Comparison of ENCODE assay signal across 9 mouse cellular contexts in the genomic region with DNA sequence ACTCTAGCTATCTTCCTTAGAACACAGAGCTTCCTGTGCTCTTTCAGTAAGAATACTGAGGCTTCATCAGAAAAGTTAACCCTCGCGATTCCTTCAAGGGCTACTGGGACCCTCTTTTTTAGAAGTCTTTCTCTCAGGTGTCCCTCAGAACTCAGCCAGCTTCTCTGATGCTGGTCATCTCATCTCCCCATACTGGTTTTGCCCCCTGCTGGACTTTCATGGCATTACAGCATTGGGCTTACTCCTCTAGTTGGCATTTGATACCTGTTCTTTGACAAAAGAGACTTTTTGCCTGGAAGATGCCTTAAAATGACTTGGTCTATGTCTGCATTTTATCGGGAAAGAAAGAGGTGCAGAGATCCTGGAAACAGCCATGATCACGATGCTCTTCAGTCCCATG. TPM values are rescaled to one million over a fixed set of nuclear protein-coding genes. Genes with fewer than 3 reads are reported as not detected.
DNase-seq lines count a peak whose midpoint lies in the region; ATAC-seq and TF ChIP-seq lines count a peak whose summit lies in the region.
"Had no signal": no experiment of that assay in that cellular context is flagged by ENCODE, and none has a peak within 500 bp of the region (broad histone marks: within the 10 kb centered on the region; RNA-seq: fewer than 3 reads in every experiment).

No protein-coding gene starts in this region.

- peaks cover 9% of the 10 kb centered on the region; the same call in 1 of the 2 replicates for H3K36me3 ChIP-seq in forebrain, embryonic 14.5 days (ENCODE audit: control insufficient read depth, insufficient read depth, low read length)
- peaks cover 3% of the 10 kb centered on the region; the same call in 1 of the 2 replicates for H3K36me3 ChIP-seq in forebrain, embryonic 16.5 days (ENCODE audit: control insufficient read depth, insufficient read depth)
- peaks cover 9% of the 10 kb centered on the region; the same call in 1 of the 2 replicates for H3K36me3 ChIP-seq in midbrain, embryonic 11.5 days (ENCODE audit: control insufficient read depth, insufficient read depth, low read length)
- no peaks in the 10 kb centered on the region for H3K36me3 ChIP-seq in midbrain, embryonic 16.5 days (ENCODE audit: control insufficient read depth, insufficient read depth, low read length)

- DNase-seq in forebrain, embryonic 14.5 days (ENCODE audit: low spot score): peak; percentile 46
- DNase-seq in midbrain, embryonic 11.5 days (ENCODE audit: low spot score, missing footprints): peak; percentile 95
- peak; percentile 64 for DNase-seq in adrenal gland, postnatal 25 days
- DNase-seq in gastrocnemius, adult 8-10 months (ENCODE audit: low spot score in 2 of 2): peak; percentile 32 to 46
- peak; percentile 32 for DNase-seq in lung, adult 2 months
- peak; percentile 77 for DNase-seq in thymus, postnatal 4 days

- H3K9ac ChIP-seq in forebrain, embryonic 14.5 days (ENCODE audit: low read length): no peak overlapping the region
- no peak overlapping the region for H3K9ac ChIP-seq in forebrain, embryonic 16.5 days (replicated peaks; ENCODE audit: low read depth, low read length)
- H3K9ac ChIP-seq in midbrain, embryonic 11.5 days (ENCODE audit: low read length): no peak overlapping the region
- no peak overlapping the region for H3K9ac ChIP-seq in midbrain, embryonic 16.5 days (ENCODE audit: low read depth, low read length)
- H3K9ac ChIP-seq: stomach, embryonic 15.5 days had no signal

- no peak overlapping the region for H3K4me3 ChIP-seq in forebrain, embryonic 14.5 days (ENCODE audit: low read depth, low read length)
- no peak overlapping the region for H3K4me3 ChIP-seq in forebrain, embryonic 16.5 days (replicated peaks; ENCODE audit: low read length)
- H3K4me3 ChIP-seq in midbrain, embryonic 11.5 days (ENCODE audit: low read depth, low read length): no peak overlapping the region
- H3K4me3 ChIP-seq in midbrain, embryonic 16.5 days (ENCODE audit: low read depth, low read length): no peak overlapping the region
- no peak overlapping the region for H3K4me3 ChIP-seq in lung, adult 2 months (replicated peaks; ENCODE audit: extremely low read depth, low read depth, low read length)
- H3K4me3 ChIP-seq: stomach, embryonic 15.5 days had no signal

- no peaks in the 10 kb centered on the region for H3K4me1 ChIP-seq in forebrain, embryonic 14.5 days (ENCODE audit: control insufficient read depth, insufficient read depth, low read length)
- no peaks in the 10 kb centered on the region for H3K4me1 ChIP-seq in forebrain, embryonic 16.5 days (replicated peaks; ENCODE audit: control insufficient read depth, insufficient read depth, low read length)
- no peaks in the 10 kb centered on the region for H3K4me1 ChIP-seq in midbrain, embryonic 11.5 days (ENCODE audit: control insufficient read depth, insufficient read depth, low read length)
- H3K4me1 ChIP-seq in midbrain, embryonic 16.5 days (ENCODE audit: control insufficient read depth, insufficient read depth, low read length): no peaks in the 10 kb centered on the region
- H3K4me1 ChIP-seq in lung, adult 2 months (ENCODE audit: control insufficient read depth, insufficient read depth, low read length): no peaks in the 10 kb centered on the region
- H3K4me1 ChIP-seq: stomach, embryonic 15.5 days had no signal

- no peak overlapping the region for H3K27ac ChIP-seq in forebrain, embryonic 14.5 days (ENCODE audit: low read depth, low read length)
- no peak overlapping the region for H3K27ac ChIP-seq in forebrain, embryonic 16.5 days (ENCODE audit: low read length)
- H3K27ac ChIP-seq in midbrain, embryonic 11.5 days (ENCODE audit: low read depth, low read length): no peak overlapping the region
- H3K27ac ChIP-seq in midbrain, embryonic 16.5 days (ENCODE audit: low read length): no peak overlapping the region
- H3K27ac ChIP-seq: stomach, embryonic 15.5 days had no signal

- TF ChIP-seq POLR2A in lung, adult 2 months (IDR thresholded peaks at IDR 0.05; ENCODE audit: borderline replicate concordance, extremely low read depth, low read depth, low read length): no peak

- WGBS in forebrain, embryonic 14.5 days: 94% methylated on average over 4 of the region's 4 CpGs
- WGBS in forebrain, embryonic 16.5 days: 90% methylated on average over 4 of the region's 4 CpGs
- 85% methylated on average over 4 of the region's 4 CpGs for WGBS in midbrain, embryonic 11.5 days
- 92% methylated on average over 4 of the region's 4 CpGs for WGBS in midbrain, embryonic 16.5 days
- WGBS in lung, adult 2 months: 84% methylated on average over 4 of the region's 4 CpGs

- peak; percentile 42 for TF ChIP-seq CTCF in lung, adult 2 months (IDR thresholded peaks at IDR 0.05; ENCODE audit: insufficient read depth, low read length)

- H3K9me3 ChIP-seq in forebrain, embryonic 14.5 days (replicated peaks; ENCODE audit: control insufficient read depth, low read length): no peaks in the 10 kb centered on the region
- no peaks in the 10 kb centered on the region for H3K9me3 ChIP-seq in forebrain, embryonic 16.5 days (ENCODE audit: control insufficient read depth, low read length)
- H3K9me3 ChIP-seq in midbrain, embryonic 11.5 days (ENCODE audit: control insufficient read depth, low read length): no peaks in the 10 kb centered on the region
- H3K9me3 ChIP-seq in midbrain, embryonic 16.5 days (replicated peaks; ENCODE audit: control insufficient read depth, low read length, poor library complexity, severe bottlenecking): no peaks in the 10 kb centered on the region
- H3K9me3 ChIP-seq: stomach, embryonic 15.5 days had no signal

- ATAC-seq in forebrain, embryonic 14.5 days: no peak
- no peak for ATAC-seq in forebrain, embryonic 16.5 days
- ATAC-seq in midbrain, embryonic 11.5 days (ENCODE audit: low FRiP score): no peak
- ATAC-seq in midbrain, embryonic 16.5 days: no peak

- no peaks in the 10 kb centered on the region for H3K27me3 ChIP-seq in forebrain, embryonic 14.5 days (replicated peaks; ENCODE audit: control insufficient read depth, insufficient read depth, low read length)
- H3K27me3 ChIP-seq in forebrain, embryonic 16.5 days (replicated peaks; ENCODE audit: control insufficient read depth, insufficient read depth, low read length): no peaks in the 10 kb centered on the region
- no peaks in the 10 kb centered on the region for H3K27me3 ChIP-seq in midbrain, embryonic 11.5 days (ENCODE audit: control insufficient read depth, insufficient read depth, low read length)
- H3K27me3 ChIP-seq in midbrain, embryonic 16.5 days (ENCODE audit: control insufficient read depth, insufficient read depth, low read depth, low read length): no peaks in the 10 kb centered on the region
- H3K27me3 ChIP-seq: stomach, embryonic 15.5 days had no signal

- no peak overlapping the region for H3K4me2 ChIP-seq in forebrain, embryonic 14.5 days (ENCODE audit: low read length)
- H3K4me2 ChIP-seq in forebrain, embryonic 16.5 days (ENCODE audit: low read length): no peak overlapping the region
- H3K4me2 ChIP-seq in midbrain, embryonic 11.5 days: no peak overlapping the region
- H3K4me2 ChIP-seq in midbrain, embryonic 16.5 days (ENCODE audit: low read length): no peak overlapping the region
- H3K4me2 ChIP-seq: stomach, embryonic 15.5 days had no signal

RNA-seq across cellular contexts. Expression of a gene that starts 16.1 kb away (rescaled TPM):
- polyA plus RNA-seq in forebrain, embryonic 14.5 days (2014; fragmentation: Nextera tagmentation; extraction: Ambion mirVana): 4.0 and 4.5 TPM in 2 replicates
- 6.4 and 7.2 TPM in 2 replicates for polyA plus RNA-seq in forebrain, embryonic 16.5 days (2015; fragmentation: Nextera tagmentation; extraction: Ambion mirVana)
- 8.1 and 10.3 TPM in 2 replicates for polyA plus RNA-seq in midbrain, embryonic 11.5 days (2014; fragmentation: Nextera tagmentation; extraction: Ambion mirVana)
- polyA plus RNA-seq in midbrain, embryonic 16.5 days (2015; fragmentation: Nextera tagmentation; extraction: Ambion mirVana): 5.0 and 5.3 TPM in 2 replicates
- total RNA-seq in adrenal gland, postnatal 25 days (2021): 19.7 and 21.4 TPM in 2 replicates
- 1 to 10 TPM; 7.3 to 8.5 (median 7.8) TPM for total RNA-seq in gastrocnemius, adult 8-10 months (2022)
- polyA plus RNA-seq in lung, adult 2 months (2012; rRNA removed): 14.2 and 15.2 TPM in 2 replicates

RNA-seq across cellular contexts. Expression of a gene that starts 17.7 kb away (rescaled TPM):
- polyA plus RNA-seq in forebrain, embryonic 14.5 days (2014; fragmentation: Nextera tagmentation; extraction: Ambion mirVana): 4.3 and 5.1 TPM in 2 replicates
- 6.2 and 7.0 TPM in 2 replicates for polyA plus RNA-seq in forebrain, embryonic 16.5 days (2015; fragmentation: Nextera tagmentation; extraction: Ambion mirVana)
- 11.1 and 11.8 TPM in 2 replicates for polyA plus RNA-seq in midbrain, embryonic 11.5 days (2014; fragmentation: Nextera tagmentation; extraction: Ambion mirVana)
- 3.5 and 3.6 TPM in 2 replicates for polyA plus RNA-seq in midbrain, embryonic 16.5 days (2015; fragmentation: Nextera tagmentation; extraction: Ambion mirVana)
- total RNA-seq in adrenal gland, postnatal 25 days (2021): 12.5 and 16.9 TPM in 2 replicates
- 10 to 100 TPM; 19.5 to 21.9 (median 21.1) TPM for total RNA-seq in gastrocnemius, adult 8-10 months (2022)
- polyA plus RNA-seq in lung, adult 2 months (2012; rRNA removed): 11.0 and 11.8 TPM in 2 replicates

Comparison
In these comparisons a context has a peak if more than half of its experiments do, and no peak if none do; other contexts are left out.
1. DNase-seq: peak in every context shown above with its lines; median percentile 95 in midbrain, embryonic 11.5 days; 77 in thymus, postnatal 4 days; 64 in adrenal gland, postnatal 25 days; 46 in forebrain, embryonic 14.5 days; 39 in gastrocnemius, adult 8-10 months; 32 in lung, adult 2 months.